Mouse (Mus musculus): ENCODE results near the gene Man2a2.

DNA sequence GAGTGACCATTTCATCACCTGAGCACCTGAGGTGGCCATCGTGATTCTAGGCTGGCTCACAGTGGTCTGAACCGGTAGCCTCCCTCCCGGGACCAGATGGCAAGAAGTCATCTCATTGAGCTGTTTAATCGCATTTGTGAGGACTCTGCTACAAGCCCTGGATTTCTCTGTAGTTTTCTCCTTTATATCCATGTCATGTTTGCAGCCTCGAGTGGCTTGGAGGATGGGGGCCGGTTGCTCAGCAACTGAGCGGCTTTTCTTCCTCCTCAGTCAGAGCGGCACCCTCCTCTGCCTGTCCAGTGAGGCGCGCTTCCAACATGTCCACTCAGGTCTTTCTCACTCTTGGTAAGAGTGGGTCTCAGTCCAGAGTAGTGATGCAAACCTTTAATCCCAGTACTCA is 5.0 kb upstream of the Man2a2 start:
- TF ChIP-seq ZC3H11A (IDR thresholded peaks at IDR 0.05; ENCODE audit: borderline replicate concordance, low read depth, low read length) (no peak), MAFK (IDR thresholded peaks at IDR 0.05; ENCODE audit: insufficient read depth, low read depth, low read length) (no peak), HCFC1 (IDR thresholded peaks at IDR 0.05; ENCODE audit: borderline replicate concordance, insufficient read depth, low read length) (no peak), ZNF384 (IDR thresholded peaks at IDR 0.05; ENCODE audit: low read depth, low read length) (no peak), CHD2 (IDR thresholded peaks at IDR 0.05; ENCODE audit: low read depth, low read length) (no peak)

Measured in ES-E14 (cell line).